Mouse (Mus musculus): Measurements from ENCODE around the gene Gm7029. TPM values are rescaled to one million over a fixed set of nuclear protein-coding genes. Genes with fewer than 3 reads are reported as not detected.
A peak's percentile ranks its signal among the peaks of the same experiment; 100 is the strongest.

The Gm7029 gene
- polyA plus RNA-seq, 1 experiment, result 3.2 TPM

- no peak for DNase-seq (ENCODE audit: low read depth in 1 of 2, low spot score in 2 of 2)
Measured at GRCm38 (mm10) chr17:33918293-33919203, 44.9 kb downstream of the Gm7029 start.

DNA sequence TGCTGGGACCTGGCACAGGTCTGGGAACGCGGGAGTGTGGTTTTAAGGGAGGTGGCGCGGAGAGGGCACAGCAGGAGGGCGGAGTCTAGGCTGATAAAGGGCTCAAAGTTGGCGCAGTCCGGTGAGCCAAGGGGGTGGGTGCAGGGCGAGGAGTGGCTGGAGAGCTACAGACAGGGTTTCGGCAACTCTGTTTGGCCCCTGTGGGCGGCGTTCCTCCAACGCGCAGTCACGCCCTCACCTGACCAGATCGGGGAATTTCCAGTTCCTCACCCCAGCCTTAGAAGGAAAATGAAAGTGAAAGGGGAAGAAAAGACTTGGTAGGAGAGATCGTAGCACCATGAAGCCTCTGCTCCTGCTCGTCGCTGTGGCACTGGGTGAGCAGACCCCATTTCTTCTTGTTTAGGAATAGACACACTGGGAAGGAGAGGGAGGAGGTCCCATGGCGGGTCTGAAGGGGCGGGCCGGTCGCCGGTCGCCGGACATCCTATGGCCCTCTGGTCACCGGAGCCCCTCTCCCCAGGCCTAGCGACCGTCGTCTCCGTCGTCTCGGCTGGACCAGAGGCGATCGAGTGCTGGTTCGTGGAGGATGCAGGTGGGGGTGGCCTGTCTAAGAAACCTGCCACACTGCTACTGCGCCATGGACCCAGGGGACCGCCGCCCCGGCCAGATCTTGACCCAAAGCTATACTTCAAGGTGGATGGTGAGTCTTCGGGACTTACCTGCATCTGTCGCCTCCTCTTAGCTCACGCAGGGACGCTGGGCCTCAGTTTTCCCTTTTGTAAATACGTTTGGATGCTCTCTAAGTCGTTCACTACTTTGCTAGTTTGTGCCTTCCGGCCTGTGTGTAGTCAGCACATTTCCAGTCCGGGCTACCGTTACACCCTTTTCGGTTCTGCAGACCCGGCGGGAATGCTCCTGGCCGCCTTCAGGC lies 46.0 kb downstream of the Gm7029 start:
- DNase-seq (ENCODE audit: low read depth in 1 of 2, low spot score in 2 of 2), result peak; percentile 91
- Histone ChIP-seq H3K4me1 (ENCODE audit: control insufficient read depth, insufficient read depth, insufficient read length) (peaks cover 17% of the 10 kb centered on the region; the same call in 1 of the 2 replicates), H3K27ac (ENCODE audit: insufficient read depth, low read length) (peak overlapping the region; percentile 95), H3K36me3 (ENCODE audit: control insufficient read depth, insufficient read depth, low read length) (peaks cover 16% of the 10 kb centered on the region), H3K4me3 (ENCODE audit: extremely low read depth, insufficient read depth, insufficient read length) (peak overlapping the region; percentile 94), H3K27me3 (ENCODE audit: control insufficient read depth, insufficient read depth, low read length) (no peaks in the 10 kb centered on the region)
- TF ChIP-seq POLR2A (IDR thresholded peaks at IDR 0.05; ENCODE audit: low read depth, low read length) (peak; percentile 78), CTCF (IDR thresholded peaks at IDR 0.05; ENCODE audit: extremely low read depth, insufficient read depth, insufficient read length, insufficient replicate concordance) (no peak)
- WGBS, result under 1% methylated on average over 52 of the region's 52 CpGs

More at GRCm38 (mm10) chr17:33918293-33919203, 44.9 kb downstream of the Gm7029 start:
- Histone ChIP-seq H3K4me1 (ENCODE audit: control insufficient read depth, insufficient read depth, insufficient read length) (peaks cover 17% of the 10 kb centered on the region; the same call in 1 of the 2 replicates), H3K27me3 (ENCODE audit: control insufficient read depth, insufficient read depth, low read length) (no peaks in the 10 kb centered on the region), H3K27ac (ENCODE audit: insufficient read depth, low read length) (peak overlapping the region; percentile 95), H3K4me3 (ENCODE audit: extremely low read depth, insufficient read depth, insufficient read length) (peak overlapping the region; percentile 94; the same call in 1 of the 2 replicates), H3K36me3 (ENCODE audit: control insufficient read depth, insufficient read depth, low read length) (peaks cover 21% of the 10 kb centered on the region)
- no peak for TF ChIP-seq POLR2A (IDR thresholded peaks at IDR 0.05; ENCODE audit: low read depth, low read length)
- TF ChIP-seq CTCF (IDR thresholded peaks at IDR 0.05; ENCODE audit: extremely low read depth, insufficient read depth, insufficient read length, insufficient replicate concordance), result no peak
- 70% methylated on average over 37 of the region's 37 CpGs for WGBS

DNA sequence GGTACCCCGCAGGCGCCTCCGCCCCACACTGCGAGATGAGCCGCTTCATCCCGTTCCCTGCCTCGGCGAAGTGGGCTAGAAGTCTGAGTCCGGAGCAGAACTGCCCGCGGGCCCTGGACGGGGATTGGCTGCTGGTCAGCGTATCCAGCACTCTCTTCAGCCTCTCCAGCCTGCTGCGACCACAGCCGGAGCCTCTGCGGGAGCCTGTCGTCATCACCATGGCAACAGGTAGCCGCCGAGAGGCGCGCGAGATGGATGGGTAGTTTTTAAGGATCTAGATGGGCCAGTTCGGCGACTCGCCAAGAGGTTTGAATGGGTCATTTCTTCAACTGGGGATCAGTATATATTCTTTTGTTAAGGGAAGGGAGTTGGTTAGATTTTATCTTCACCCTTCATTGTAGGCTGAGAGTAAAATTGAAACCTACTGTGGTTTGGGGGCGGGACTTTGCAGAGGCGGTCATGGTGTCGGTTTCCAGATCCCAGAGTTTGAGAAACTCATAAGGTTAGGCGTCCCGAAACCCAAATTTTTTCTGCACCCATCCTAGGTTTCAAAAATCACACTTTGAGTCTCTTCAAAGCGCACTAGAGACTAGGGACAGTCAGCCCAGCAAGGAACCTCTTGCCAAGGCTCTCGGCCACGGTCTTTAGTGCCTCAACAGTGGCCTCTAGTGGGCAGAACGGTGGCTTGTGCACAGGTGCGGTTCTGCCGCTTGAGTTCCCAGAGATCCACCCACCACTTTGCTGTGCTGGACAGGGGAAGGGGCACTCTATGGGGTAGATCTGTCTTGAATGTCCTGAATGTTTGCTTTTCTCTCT lies 46.9 kb downstream of the Gm7029 start:
- TF ChIP-seq POLR2A (IDR thresholded peaks at IDR 0.05; ENCODE audit: low read depth, low read length) (no peak), CTCF (IDR thresholded peaks at IDR 0.05; ENCODE audit: extremely low read depth, insufficient read depth, insufficient read length, insufficient replicate concordance) (peak; percentile 91)
- H3K27ac ChIP-seq (ENCODE audit: insufficient read depth, low read length), result peak overlapping the region; percentile 95
- H3K36me3 ChIP-seq (ENCODE audit: control insufficient read depth, insufficient read depth, low read length), result peaks cover 18% of the 10 kb centered on the region
- peak overlapping the region; percentile 94 for H3K4me3 ChIP-seq (ENCODE audit: extremely low read depth, insufficient read depth, insufficient read length)
- 1% methylated on average over 36 of the region's 36 CpGs for WGBS
- DNase-seq (ENCODE audit: low read depth in 1 of 2, low spot score in 2 of 2), result peak; percentile 79 to 87
- H3K27me3 ChIP-seq (ENCODE audit: control insufficient read depth, insufficient read depth, low read length), result no peaks in the 10 kb centered on the region
- peaks cover 15% of the 10 kb centered on the region; the same call in 1 of the 2 replicates for H3K4me1 ChIP-seq (ENCODE audit: control insufficient read depth, insufficient read depth, insufficient read length)

GRCm38 (mm10) chr17:33921361-33921760 lies 47.7 kb downstream of the Gm7029 start:
- H3K36me3 ChIP-seq (ENCODE audit: control insufficient read depth, insufficient read depth, low read length), result peaks cover 27% of the 10 kb centered on the region

More at GRCm38 (mm10) chr17:33921361-33921760, 47.7 kb downstream of the Gm7029 start:
- H3K27ac ChIP-seq (ENCODE audit: insufficient read depth, low read length), result no peak overlapping the region
- H3K4me1 ChIP-seq (ENCODE audit: control insufficient read depth, insufficient read depth, insufficient read length), result peaks cover 15% of the 10 kb centered on the region; the same call in 1 of the 2 replicates
- WGBS, result 76% methylated on average over 7 of the region's 7 CpGs
- no peak overlapping the region for H3K4me3 ChIP-seq (ENCODE audit: extremely low read depth, insufficient read depth, insufficient read length)
- H3K27me3 ChIP-seq (ENCODE audit: control insufficient read depth, insufficient read depth, low read length), result no peaks in the 10 kb centered on the region
- TF ChIP-seq POLR2A (IDR thresholded peaks at IDR 0.05; ENCODE audit: low read depth, low read length) (no peak), CTCF (IDR thresholded peaks at IDR 0.05; ENCODE audit: extremely low read depth, insufficient read depth, insufficient read length, insufficient replicate concordance) (no peak)
- no peak for DNase-seq (ENCODE audit: low read depth in 1 of 2, low spot score in 2 of 2)

Other genes with a start within 250 kb of the Gm7029 start
- gene Zfp414, start 244.7 kb upstream of the Gm7029 start, polyA plus RNA-seq (2012; rRNA removed), result 69.8 and 83.5 TPM in 2 replicates
- gene Pram1, start 235.8 kb upstream of the Gm7029 start, polyA plus RNA-seq (2012; rRNA removed), result 3.1 and 4.5 TPM in 2 replicates
- gene Hnrnpm, start 187.0 kb upstream of the Gm7029 start, polyA plus RNA-seq (2012; rRNA removed), result 87.3 and 103 TPM in 2 replicates
- 194 and 290 TPM in 2 replicates for gene March2, start 155.2 kb upstream of the Gm7029 start, polyA plus RNA-seq (2012; rRNA removed)
- 225 and 270 TPM in 2 replicates for gene Rab11b, start 113.3 kb upstream of the Gm7029 start, polyA plus RNA-seq (2012; rRNA removed)
- 15.6 and 21.5 TPM in 2 replicates for gene Angptl4, start 92.0 kb upstream of the Gm7029 start, polyA plus RNA-seq (2012; rRNA removed)
- 56.8 and 74.6 TPM in 2 replicates for gene Kank3, start 63.3 kb upstream of the Gm7029 start, polyA plus RNA-seq (2012; rRNA removed)
- gene Rps28, start 49.3 kb upstream of the Gm7029 start, polyA plus RNA-seq (2012; rRNA removed), result 746 and 860 TPM in 2 replicates
- gene Ndufa7, start 49.3 kb upstream of the Gm7029 start, polyA plus RNA-seq (2012; rRNA removed), result 158 and 201 TPM in 2 replicates
- 11.6 and 19.2 TPM in 2 replicates for gene Cd320, start 30.7 kb upstream of the Gm7029 start, polyA plus RNA-seq (2012; rRNA removed)
- gene Kifc1, start 16.8 kb downstream of the Gm7029 start, polyA plus RNA-seq (2012; rRNA removed), result 11.5 and 15.3 TPM in 2 replicates
- gene Platr17, start 31.3 kb downstream of the Gm7029 start, polyA plus RNA-seq (2012; rRNA removed), result 0.47 and 0.68 TPM in 2 replicates
- gene Daxx, start 35.6 kb downstream of the Gm7029 start, polyA plus RNA-seq (2012; rRNA removed), result 56.8 and 65.6 TPM in 2 replicates
- 188 and 240 TPM in 2 replicates for gene Tapbp, start 42.1 kb downstream of the Gm7029 start, polyA plus RNA-seq (2012; rRNA removed)
- gene Zbtb22, start 42.1 kb downstream of the Gm7029 start, polyA plus RNA-seq (2012; rRNA removed), result 62.9 and 122 TPM in 2 replicates
- 234 and 301 TPM in 2 replicates for gene Rgl2, start 55.7 kb downstream of the Gm7029 start, polyA plus RNA-seq (2012; rRNA removed)
- gene Pfdn6, start 66.5 kb downstream of the Gm7029 start, polyA plus RNA-seq (2012; rRNA removed), result 13.8 and 16.0 TPM in 2 replicates
- 20.5 and 26.7 TPM in 2 replicates for gene Wdr46, start 66.8 kb downstream of the Gm7029 start, polyA plus RNA-seq (2012; rRNA removed)
- gene B3galt4, start 77.7 kb downstream of the Gm7029 start, polyA plus RNA-seq (2012; rRNA removed), result 18.9 and 20.6 TPM in 2 replicates
- gene Vps52, start 82.0 kb downstream of the Gm7029 start, polyA plus RNA-seq (2012; rRNA removed), result 58.0 and 73.2 TPM in 2 replicates
- gene Rps18, start 82.2 kb downstream of the Gm7029 start, polyA plus RNA-seq (2012; rRNA removed), result 476 and 550 TPM in 2 replicates
- gene H2-K1, start 126.5 kb downstream of the Gm7029 start, polyA plus RNA-seq (2012; rRNA removed), result 5,070 and 5,425 TPM in 2 replicates
- gene Ring1, start 150.8 kb downstream of the Gm7029 start, polyA plus RNA-seq (2012; rRNA removed), result 52.0 and 61.3 TPM in 2 replicates
- gene H2-Ke6, start 154.2 kb downstream of the Gm7029 start, polyA plus RNA-seq (2012; rRNA removed), result 122 and 202 TPM in 2 replicates
- 86.8 and 99.4 TPM in 2 replicates for gene Slc39a7, start 157.8 kb downstream of the Gm7029 start, polyA plus RNA-seq (2012; rRNA removed)
- 76.9 and 99.7 TPM in 2 replicates for gene Rxrb, start 158.0 kb downstream of the Gm7029 start, polyA plus RNA-seq (2012; rRNA removed)
- gene Col11a2, start 165.6 kb downstream of the Gm7029 start, polyA plus RNA-seq (2012; rRNA removed), result 4.7 and 6.4 TPM in 2 replicates
- 228 and 326 TPM in 2 replicates for gene H2-Oa, start 218.5 kb downstream of the Gm7029 start, polyA plus RNA-seq (2012; rRNA removed)
- 302 and 363 TPM in 2 replicates for gene H2-DMa, start 245.7 kb downstream of the Gm7029 start, polyA plus RNA-seq (2012; rRNA removed)
- 97.9 and 112 TPM in 2 replicates for gene Brd2, start 248.8 kb downstream of the Gm7029 start, polyA plus RNA-seq (2012; rRNA removed)

Measured in spleen, adult 2 months (tissue).